Mouse (Mus musculus) urinary bladder, postnatal 25 days (tissue): ENCODE data around the gene Gm49369.

Experiments used
- DNase-seq: peaks from one replicate; pipeline ENCODE4 v3.0.0; 2022; ENCODE audit warnings: low spot score

The Gm49369 gene

DNA sequence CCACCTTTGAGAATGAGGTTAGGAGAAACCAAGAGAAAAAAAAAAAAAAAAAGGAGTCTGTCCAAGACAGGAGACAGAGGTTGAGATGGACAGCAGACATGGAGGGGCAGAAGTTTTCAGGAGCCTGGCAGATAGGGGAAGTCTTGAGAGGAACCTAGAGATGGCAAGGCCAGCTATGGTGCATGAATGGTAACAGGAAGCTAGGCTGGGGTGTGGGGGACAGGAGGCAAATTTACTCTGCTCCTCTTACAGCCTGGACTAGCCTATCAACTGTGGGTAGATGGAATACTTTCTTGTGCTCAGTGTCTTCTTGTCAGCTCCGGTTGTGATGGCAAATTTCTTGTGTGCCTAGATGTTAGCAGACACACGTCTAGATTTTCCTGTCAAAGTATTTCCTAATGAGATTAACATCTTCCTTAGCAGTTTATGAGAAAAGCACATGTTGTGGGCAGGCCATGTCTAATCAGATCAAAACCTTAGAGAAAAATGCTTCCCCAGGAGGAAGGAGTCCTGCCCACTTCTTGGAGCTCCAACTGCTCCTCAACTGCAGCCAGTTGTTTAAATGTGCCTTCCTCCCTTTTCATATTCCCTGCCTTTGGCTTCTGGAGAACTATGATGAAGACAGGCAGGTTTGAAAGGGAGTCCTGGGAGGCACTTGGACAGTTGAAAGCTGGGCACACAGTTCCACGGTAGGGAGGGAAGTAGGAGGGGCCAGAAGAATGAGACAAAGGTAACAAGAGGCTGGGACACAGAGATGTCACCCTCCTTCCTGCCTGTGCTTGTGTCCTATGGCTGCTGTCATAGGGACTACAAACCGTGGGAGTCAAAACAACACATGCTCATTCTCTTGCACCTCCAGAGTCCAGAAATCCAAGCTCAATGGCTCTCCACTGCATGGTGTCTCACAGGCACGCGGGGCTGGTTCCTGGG, 12.1 kb upstream of the Gm49369 start:
- no peak for DNase-seq

DNA sequence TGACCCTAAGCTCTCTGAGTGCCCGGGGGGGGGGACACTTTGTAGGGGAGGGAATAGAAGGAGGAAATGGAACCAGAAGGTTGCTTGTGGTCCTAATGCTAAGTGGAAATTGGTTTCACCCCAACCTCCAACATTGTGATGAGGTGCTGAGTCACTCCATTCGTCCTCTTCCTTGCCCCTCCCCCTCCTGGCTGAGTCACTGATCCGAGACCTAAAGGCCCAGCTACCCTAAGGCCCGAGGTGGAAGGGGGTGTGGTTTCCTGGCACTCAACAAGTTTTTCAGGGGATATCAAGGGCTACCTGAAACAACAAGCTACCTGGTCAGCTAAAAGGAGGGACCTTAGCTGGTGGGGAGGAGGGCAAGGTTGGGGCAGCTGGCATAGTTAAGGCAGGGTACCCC, 10.7 kb upstream of the Gm49369 start:
- DNase-seq = peak; percentile 73

DNA sequence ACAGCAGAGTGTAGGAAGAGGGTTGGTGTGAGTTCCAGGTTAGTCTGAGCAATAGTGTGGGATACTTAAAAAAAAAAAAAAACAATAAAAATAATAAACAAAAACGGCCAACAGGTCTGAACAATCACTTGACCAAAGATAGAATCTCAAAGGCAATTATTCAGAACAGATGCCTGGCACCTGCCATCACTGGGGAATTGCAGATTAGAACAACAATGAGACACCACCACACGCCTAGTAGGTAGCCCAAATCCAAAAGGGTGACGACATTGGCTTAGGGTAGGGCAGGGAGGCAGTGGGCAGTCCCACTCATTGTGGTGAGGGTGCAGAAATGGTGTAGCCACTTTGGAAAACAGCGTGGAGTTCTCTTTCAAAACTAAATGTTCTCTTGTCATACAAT, 9.1 kb upstream of the Gm49369 start:
- no peak for DNase-seq

DNA sequence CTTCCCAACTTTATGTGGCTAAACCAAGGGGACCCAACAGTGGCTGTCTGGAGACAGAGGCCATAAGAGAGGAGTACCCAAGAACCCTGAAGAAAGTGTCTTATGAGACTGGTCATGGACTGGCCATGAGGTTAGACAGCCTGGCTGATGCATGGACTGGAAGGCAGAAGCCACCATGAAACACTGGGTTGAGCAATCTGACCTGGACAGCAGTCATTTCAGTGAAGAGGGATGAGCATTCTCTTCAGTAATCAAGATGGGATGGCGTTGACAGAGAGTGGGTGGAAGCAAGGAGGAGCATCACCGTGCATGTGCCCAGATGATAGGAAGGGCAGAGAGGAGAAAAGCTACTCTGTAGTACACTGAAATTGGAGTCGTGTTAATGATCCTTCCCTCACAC, 8.6 kb upstream of the Gm49369 start:
- DNase-seq = no peak

DNA sequence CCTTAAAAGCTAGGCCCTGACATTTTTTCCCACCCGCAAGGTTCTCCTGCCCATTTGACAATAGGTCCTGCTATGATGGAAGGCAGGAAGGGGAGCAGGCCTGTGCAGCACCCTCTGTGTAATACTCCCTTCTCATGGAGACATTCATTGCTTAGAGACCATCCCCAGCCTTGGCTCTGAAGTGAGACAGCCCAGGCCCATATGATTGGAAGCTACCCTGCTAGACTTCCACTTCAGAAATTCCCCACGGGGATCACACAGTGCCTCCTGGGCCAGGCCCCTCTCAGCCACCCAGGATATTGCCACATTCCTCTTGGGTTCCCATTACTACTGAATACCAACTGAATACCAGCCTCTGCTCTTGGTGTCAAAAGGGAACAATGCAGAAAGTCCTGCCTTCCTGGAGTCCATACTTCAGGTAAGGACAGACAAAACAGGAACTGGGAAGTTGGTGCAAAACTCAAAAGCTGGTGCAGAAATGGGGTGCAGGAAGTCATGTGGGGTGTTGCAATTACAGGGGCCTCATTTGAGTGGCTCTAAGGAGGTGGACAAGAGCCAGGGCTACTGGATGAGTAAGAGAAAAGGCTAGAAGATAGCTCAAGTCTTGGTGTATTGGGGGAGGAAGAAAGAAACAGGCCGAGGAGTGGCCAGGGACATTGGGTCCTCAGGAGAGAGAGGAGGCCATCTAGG, 7.6 kb upstream of the Gm49369 start:
- no peak for DNase-seq

DNA sequence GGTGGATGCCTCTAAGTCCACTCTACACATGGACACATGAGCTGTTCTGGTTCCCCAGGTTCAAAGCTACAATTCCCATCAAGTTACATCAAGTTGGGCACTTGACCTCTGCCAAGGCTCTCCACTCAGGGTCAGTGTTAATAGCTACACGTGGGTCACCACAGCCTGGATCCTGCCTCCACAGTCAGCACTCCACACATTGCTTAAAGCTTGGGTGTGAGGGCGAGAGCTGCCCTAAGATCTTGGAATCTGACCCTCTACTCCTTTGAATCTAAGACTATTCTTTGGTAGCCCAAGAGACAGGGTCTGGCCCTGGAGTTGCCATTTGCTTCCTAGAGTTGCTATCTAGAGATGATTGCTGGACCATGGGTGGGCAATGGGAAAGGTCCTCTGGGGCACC, 6.3 kb upstream of the Gm49369 start:
- no peak for DNase-seq

DNA sequence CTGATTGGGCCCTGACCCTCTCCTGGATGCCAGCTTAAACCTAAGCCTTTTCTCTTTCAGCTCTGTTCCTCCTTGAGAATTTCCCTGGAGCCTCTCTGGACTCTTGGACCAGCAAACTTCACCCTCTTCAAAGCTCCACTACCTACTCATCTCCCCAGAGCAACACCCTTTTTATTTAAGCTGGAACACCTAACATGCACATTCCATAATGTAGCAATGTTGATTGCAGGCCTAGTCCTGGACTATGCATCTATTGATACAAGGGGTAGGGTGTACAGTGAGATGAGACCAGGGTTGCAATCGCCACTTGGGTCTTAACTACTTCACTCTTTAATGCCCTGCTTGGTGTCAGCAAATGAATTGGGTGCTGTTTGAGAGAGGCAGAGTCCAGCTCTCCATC, 5.7 kb upstream of the Gm49369 start:
- no peak for DNase-seq

DNA sequence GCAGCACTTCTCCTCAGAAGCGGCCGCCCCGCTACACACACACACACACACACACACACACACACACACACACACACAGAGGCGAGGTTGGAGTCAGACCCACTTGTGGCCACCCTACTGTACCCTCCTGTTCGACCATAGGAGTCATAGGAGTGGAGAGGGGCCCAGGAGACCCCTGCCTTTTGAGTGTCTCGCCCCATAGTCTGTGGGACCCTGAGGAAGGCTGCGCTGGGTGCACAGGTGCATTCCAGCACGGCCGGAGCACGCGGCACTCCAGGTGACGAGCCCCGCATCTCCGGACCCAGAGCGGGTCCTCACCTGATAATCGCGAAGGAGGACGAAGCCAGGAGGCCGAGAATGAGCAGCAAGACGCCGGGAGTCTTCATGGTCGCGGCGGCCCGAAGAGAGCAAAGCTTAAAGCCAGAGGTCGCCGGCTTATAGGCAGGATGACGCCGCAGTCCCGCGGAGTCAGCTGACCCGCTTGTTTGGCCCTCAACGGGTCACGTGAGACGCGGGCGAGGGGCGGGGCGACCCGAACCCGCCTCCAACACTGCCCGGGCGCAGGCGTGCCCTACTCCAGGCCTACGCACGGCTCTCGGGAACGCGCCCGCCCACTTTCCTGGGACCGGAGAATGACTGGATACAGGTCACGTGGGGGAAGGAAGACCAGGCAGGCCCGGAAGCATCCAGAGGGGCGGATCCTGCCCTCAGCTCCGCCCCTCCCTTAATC, 5.1 kb upstream of the Gm49369 start, which contains the start of gene Ctsd:
TSS of gene Ctsd (minus strand) at position 620 of the 730 bp plus-strand sequence.
- peak; percentile 96 for DNase-seq

DNA sequence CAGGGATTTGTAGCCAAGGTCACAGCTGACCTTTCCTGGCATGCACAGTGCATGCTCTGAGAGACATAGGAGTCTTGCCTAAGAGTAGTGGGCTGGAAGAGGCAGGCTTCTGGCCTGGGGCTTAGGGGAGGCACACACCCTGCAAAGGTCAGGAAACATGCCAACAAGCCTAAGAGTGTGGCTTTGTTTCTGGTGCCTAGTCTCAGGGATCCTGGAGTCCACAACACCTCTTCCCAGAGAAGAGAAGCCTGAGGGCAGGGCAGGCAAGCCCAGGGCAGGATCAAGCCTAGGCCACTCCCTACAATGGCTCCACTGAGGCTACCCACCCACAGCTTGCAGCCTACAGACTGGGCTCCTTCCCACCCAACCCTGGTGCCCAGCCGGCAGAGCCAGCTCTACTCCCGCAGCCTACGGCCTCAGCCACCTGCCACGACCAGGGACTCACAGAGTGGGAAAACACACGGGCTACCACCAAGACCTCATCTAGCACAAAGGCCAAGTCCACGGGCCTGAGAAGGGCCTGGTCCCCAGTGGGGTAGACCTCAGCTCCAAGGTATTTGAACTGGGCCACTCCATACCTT, 4.2 kb upstream of the Gm49369 start:
- DNase-seq = no peak

DNA sequence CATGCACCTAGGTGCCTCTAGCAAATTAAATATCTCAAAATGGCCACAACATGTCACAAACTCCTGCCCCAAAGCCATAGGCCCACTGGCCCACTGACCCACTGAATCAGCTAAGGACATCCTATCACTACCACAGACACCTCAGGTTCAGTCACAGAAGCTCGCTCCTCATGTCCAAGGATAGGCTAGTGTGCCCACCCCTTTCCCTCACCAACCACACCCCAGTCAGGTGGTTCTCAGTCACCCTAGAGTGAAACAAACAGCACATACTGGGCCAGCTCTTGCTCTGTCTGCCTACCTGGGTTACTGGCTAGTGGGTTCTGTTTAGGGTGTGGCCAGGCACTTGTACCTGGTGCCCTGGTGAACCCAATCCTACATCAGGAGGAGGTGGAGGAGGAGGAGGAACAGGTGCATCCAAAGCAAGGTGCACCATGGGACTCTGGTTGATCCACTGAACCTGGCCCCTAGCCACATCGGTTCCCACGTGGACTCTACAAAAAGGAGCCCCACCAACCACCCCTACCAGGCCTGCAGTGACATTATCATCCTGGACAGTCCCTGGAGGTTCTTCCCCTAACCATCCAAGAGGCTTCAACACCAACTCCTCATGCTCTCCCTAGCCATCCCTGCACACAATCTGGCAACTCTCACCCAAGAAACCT, 3.4 kb upstream of the Gm49369 start:
- DNase-seq = no peak

DNA sequence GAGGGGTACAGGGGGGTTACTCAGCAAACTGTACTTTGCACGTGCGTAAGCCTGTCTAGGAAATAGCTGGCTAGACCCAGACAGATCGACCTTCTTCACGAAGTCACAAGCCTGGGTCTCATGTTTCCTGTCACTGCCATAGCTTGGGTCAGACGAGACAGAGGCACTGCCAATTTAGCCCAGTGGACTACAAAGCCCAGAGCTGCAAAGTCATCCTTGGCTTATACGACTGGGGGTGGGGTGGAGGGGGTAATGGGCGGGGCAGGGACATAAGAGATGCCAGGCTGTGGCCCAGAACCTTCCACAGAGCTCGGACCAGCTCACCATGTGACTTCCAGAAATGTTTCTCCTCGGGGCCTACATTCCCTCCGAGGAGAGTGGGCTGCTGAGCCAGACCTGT, 1.8 kb upstream of the Gm49369 start:
- DNase-seq = no peak

DNA sequence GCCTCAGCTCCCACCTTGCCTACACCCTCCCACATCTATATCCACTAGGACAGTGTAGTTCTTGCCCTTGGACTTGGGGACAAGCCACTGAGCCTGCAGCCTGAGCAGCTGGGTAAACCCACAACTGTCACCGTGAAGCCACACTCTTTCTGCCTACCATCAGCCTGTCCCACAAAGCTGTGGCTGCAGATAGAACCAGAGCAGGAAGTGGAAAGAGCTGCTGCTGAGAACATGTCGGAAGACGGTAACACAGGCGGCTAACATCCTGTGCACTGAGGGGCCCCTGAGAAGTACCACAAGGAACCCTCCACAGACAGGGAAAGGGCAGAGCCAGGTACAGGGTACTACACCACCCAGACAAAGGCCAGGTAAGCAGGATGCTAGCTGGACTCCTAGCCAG, 1.3 kb downstream of the Gm49369 start:
- no peak for DNase-seq

DNA sequence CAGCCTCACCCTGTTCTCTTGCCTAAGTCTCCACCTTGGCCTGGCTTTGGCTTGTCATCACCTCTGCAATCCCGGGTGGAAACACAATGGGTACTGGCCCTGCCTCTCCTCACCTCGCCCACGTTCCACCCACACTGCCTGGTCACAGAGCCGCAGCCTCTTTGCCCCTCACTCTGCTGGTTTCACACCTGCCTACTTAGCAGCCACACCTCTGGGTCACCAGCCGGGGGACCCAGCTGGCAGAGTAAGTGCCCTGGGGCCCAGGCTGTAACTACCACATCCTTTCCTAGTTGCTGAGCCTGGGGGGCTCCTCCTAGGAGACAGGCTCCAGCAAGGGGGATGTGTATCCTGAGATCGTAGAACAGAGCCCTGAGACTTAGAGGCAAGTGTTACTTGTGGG, 3.3 kb downstream of the Gm49369 start:
- DNase-seq = no peak

DNA sequence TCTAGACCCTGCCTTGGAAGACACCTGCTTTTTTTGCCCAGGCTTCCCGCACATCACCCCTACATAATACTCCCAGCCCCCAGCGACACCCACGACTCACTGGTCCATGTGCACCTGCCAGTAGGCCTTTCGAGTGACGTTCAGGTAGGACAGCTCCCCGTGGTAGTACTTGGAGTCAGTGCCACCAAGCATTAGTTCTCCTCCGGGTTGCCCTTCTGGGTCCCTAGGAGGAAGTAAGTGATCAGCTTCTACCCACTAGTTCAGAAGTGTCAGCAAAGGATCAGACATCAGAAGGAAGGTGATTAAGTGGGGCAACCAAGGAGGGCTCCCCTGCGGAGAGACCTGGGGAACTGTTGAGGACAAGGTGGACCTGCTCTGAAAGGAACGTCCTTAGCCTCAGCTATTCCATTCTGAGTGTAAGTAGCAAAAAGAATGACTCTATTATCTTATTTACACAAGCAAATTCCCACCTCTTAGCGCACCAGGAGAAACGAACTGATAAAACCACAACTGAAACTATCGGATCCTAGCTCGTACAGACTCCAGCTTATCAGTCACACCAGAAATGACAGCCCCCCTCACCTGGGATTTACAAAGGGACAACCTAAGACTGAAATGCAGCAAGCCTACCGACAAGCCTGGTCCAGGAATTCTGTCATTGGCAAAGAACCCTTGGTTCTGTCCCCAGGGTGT, 5.1 kb downstream of the Gm49369 start:
- no peak for DNase-seq

DNA sequence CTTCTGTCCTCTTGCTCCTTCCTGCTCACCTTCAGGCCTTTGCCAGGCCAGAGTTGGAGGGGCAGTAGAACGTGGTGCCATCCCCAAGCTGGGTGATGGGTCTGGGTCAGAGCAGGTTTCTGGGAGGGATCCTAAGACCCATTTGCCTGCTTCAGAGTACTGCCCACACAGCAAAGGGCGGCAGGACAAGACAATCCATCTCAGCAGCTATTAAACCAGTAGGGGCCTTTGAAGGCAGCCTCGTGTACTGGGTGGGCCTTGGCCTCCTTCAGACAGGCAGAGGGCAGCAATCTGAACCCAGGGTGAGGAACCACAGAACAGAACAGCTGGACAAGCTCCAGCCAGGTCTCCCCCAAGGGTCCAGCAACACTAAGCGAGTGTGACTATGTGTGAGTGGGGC, 6.4 kb downstream of the Gm49369 start:
- DNase-seq = no peak

DNA sequence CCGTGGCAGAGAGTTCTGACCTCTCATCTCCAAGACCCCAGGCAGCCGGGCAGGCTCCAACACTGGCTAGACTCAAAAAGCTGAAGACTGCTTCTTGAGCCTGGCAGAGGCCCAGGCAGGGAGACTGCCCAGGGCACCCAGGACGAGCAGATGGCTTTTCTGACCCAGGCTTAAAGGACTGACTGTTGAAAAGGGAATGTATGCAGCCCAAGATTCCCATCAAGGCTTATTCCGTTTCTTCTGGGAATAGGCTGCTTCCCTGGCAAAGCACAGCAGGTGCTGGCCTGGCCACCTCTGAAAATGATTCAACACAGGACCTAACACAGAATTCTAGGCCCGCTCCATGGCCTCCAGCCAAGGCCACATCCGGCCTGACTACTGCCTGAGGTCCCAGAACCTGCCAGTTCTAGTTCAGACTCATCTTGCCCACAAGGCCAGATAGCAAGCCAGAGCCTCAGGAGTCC, 7.2 kb downstream of the Gm49369 start:
- DNase-seq = peak; percentile 44

DNA sequence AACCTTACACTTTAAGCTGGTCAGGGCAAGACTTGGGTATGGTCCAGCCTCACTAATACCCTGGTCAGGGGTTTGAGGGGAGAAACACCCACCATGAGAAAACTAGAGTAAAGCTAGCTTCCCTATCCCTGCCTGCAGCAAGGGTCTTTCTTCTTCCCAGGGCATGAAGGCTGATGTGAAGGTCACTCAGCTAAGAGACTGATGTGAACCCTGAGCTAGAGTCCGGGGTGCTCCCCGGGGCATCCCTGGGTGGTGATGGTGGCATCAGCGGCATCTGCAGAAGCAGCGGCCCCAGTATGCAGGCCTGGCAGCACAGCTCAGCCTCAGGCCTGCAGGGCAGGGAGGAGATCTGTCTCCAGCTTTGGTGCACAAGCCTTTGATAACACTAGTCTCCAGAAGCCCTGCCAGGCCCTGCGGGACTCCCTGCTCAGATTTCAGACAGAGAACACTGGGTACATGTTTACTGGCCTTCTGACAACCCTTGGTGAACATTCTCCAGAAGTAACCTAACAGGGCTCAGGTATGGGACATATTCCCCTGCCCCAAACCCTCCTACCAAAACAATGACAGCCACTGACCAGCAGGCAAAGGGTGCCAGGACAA, 8.0 kb downstream of the Gm49369 start:
- DNase-seq = no peak

DNA sequence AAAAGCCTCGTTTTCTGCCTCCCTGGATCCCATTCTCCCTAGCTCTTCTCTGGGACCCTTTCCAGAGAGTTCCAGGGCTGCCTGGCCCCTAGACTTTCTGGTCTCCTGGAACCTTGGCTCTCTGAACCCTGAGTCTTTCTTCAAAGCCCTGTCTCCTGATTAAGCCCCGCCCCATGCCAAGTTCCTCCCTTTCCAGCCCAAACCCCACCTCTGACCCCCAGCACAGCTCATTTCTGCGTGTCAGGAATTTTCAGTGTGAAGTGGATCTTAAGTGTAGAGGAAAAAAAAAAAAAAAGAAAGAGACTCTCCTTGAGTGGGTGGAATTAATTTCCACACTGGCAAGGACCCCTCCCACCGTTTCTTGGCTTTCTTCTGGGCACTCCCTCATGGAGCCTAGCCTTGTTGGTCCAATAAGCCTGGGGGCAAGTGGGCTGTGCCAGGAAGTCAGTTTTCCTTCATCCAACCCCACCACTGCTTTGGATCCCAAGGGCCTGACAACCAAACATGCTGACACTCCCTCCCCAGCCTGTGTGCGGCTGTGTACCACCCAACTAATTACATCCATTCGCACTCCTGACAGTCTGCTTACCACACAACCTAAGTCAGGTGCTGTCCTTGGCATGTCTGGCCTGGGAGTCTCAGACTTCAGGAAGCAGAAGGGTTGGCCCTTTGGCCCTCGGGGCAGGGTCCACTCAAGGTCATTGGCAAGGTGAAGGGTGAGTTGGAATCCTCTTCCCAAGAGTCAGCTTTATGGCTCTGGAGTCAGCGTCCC, 8.6 kb downstream of the Gm49369 start, which contains the start of gene Ifitm10:
TSS of gene Ifitm10 (minus strand) at position 113 of the 772 bp plus-strand sequence.
- no peak for DNase-seq

DNA sequence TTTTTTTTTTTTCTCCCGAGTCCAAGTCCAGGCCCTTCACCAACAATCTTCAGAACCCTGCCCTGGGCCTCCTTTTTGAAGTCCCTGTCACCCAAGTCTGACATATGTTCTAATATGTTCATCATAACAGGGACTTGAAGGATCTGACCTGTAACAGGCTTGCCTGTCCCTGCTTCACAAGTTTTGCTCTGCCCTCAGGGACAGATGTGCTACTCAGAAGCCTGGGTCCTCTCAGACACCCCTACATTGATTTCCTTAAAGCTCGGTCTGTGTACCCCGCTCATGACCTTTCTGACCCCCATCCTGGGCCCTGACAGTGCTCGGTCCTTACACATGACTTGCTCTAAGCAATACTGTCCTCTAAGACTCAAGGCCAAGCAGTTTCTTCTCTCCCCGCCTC, 9.4 kb downstream of the Gm49369 start:
- DNase-seq = no peak
